Mouse (Mus musculus): ENCODE data around the gene Cacna1d. TPM values are rescaled to one million over a fixed set of nuclear protein-coding genes. Genes with fewer than 3 reads are reported as not detected.

The Cacna1d gene
- polyA plus RNA-seq, 1 experiment from 2014 or later: 3.0 TPM

- no peak overlapping the region for H3K4me3 ChIP-seq (replicated peaks; ENCODE audit: low read depth, low read length)
- H3K4me2 ChIP-seq (ENCODE audit: low read length): no peak overlapping the region
- no peak for TF ChIP-seq CTCF (IDR thresholded peaks at IDR 0.05; ENCODE audit: low read depth)
- H3K4me1 ChIP-seq (replicated peaks; ENCODE audit: insufficient read depth, low read length): no peaks in the 10 kb centered on the region
- H3K9me3 ChIP-seq (replicated peaks; ENCODE audit: low read length): no peaks in the 10 kb centered on the region
- no peak for ATAC-seq (replicated peaks; ENCODE audit: low FRiP score, low read depth)
- no peak overlapping the region for H3K27ac ChIP-seq
- DNase-seq (ENCODE audit: low spot score): peak; percentile 21
- H3K9ac ChIP-seq (ENCODE audit: low read depth, low read length): no peak overlapping the region
- 48% methylated on average over 6 of the region's 6 CpGs for WGBS
- H3K27me3 ChIP-seq (ENCODE audit: insufficient read depth, low read length): no peaks in the 10 kb centered on the region
- H3K36me3 ChIP-seq (ENCODE audit: insufficient read depth, low read length): no peaks in the 10 kb centered on the region
Observed at GRCm38 (mm10) chr14:30419046-30419445, 72.2 kb downstream of the Cacna1d start.

GRCm38 (mm10) chr14:30415830-30416229, 75.4 kb downstream of the Cacna1d start:
- no peak for ATAC-seq (replicated peaks; ENCODE audit: low FRiP score, low read depth)
- H3K9me3 ChIP-seq (replicated peaks; ENCODE audit: low read length): no peaks in the 10 kb centered on the region
- H3K4me2 ChIP-seq (ENCODE audit: low read length): no peak overlapping the region
- no peaks in the 10 kb centered on the region for H3K27me3 ChIP-seq (ENCODE audit: insufficient read depth, low read length)
- 86% methylated on average over 5 of the region's 5 CpGs for WGBS
- H3K4me1 ChIP-seq (replicated peaks; ENCODE audit: insufficient read depth, low read length): no peaks in the 10 kb centered on the region
- H3K27ac ChIP-seq: no peak overlapping the region
- no peak overlapping the region for H3K9ac ChIP-seq (ENCODE audit: low read depth, low read length)
- no peak for TF ChIP-seq CTCF (IDR thresholded peaks at IDR 0.05; ENCODE audit: low read depth)
- no peak overlapping the region for H3K4me3 ChIP-seq (replicated peaks; ENCODE audit: low read depth, low read length)
- no peak for DNase-seq (ENCODE audit: low spot score)
- H3K36me3 ChIP-seq (ENCODE audit: insufficient read depth, low read length): no peaks in the 10 kb centered on the region

- WGBS: 76% methylated on average over 2 of the region's 2 CpGs
Observed at GRCm38 (mm10) chr14:30414131-30414530, 77.1 kb downstream of the Cacna1d start.

GRCm38 (mm10) chr14:30409331-30409730, 81.9 kb downstream of the Cacna1d start:
- ATAC-seq (replicated peaks; ENCODE audit: low FRiP score, low read depth): no peak
- TF ChIP-seq CTCF (IDR thresholded peaks at IDR 0.05; ENCODE audit: low read depth): no peak
- no peaks in the 10 kb centered on the region for H3K27me3 ChIP-seq (ENCODE audit: insufficient read depth, low read length)

More at GRCm38 (mm10) chr14:30414131-30414530, 77.1 kb downstream of the Cacna1d start:
- Histone ChIP-seq H3K4me3 (replicated peaks; ENCODE audit: low read depth, low read length) (no peak overlapping the region), H3K27me3 (ENCODE audit: insufficient read depth, low read length) (no peaks in the 10 kb centered on the region), H3K36me3 (ENCODE audit: insufficient read depth, low read length) (no peaks in the 10 kb centered on the region), H3K9me3 (replicated peaks; ENCODE audit: low read length) (no peaks in the 10 kb centered on the region), H3K4me2 (ENCODE audit: low read length) (no peak overlapping the region), H3K9ac (ENCODE audit: low read depth, low read length) (no peak overlapping the region), H3K4me1 (replicated peaks; ENCODE audit: insufficient read depth, low read length) (no peaks in the 10 kb centered on the region), H3K27ac (no peak overlapping the region)
- ATAC-seq (replicated peaks; ENCODE audit: low FRiP score, low read depth) (no peak), DNase-seq (ENCODE audit: low spot score) (no peak)
- no peak for TF ChIP-seq CTCF (IDR thresholded peaks at IDR 0.05; ENCODE audit: low read depth)

GRCm38 (mm10) chr14:30405456-30406225, 85.6 kb downstream of the Cacna1d start:
- TF ChIP-seq CTCF (IDR thresholded peaks at IDR 0.05; ENCODE audit: low read depth): no peak
- no peak for ATAC-seq (replicated peaks; ENCODE audit: low FRiP score, low read depth)
- H3K36me3 ChIP-seq (ENCODE audit: insufficient read depth, low read length): no peaks in the 10 kb centered on the region
- no peaks in the 10 kb centered on the region for H3K27me3 ChIP-seq (ENCODE audit: insufficient read depth, low read length)
- DNase-seq (ENCODE audit: low spot score): peak; percentile 75
- no peaks in the 10 kb centered on the region for H3K9me3 ChIP-seq (replicated peaks; ENCODE audit: low read length)
- no peak overlapping the region for H3K9ac ChIP-seq (ENCODE audit: low read depth, low read length)
- H3K27ac ChIP-seq: peak overlapping the region; percentile 27
- H3K4me2 ChIP-seq (ENCODE audit: low read length): peak overlapping the region; percentile 31
- H3K4me3 ChIP-seq (replicated peaks; ENCODE audit: low read depth, low read length): no peak overlapping the region
- 48% methylated on average over 8 of the region's 8 CpGs for WGBS
- no peaks in the 10 kb centered on the region for H3K4me1 ChIP-seq (replicated peaks; ENCODE audit: insufficient read depth, low read length)

More at GRCm38 (mm10) chr14:30409331-30409730, 81.9 kb downstream of the Cacna1d start:
- H3K9me3 ChIP-seq (replicated peaks; ENCODE audit: low read length): no peaks in the 10 kb centered on the region
- no peak overlapping the region for H3K9ac ChIP-seq (ENCODE audit: low read depth, low read length)
- no peaks in the 10 kb centered on the region for H3K4me1 ChIP-seq (replicated peaks; ENCODE audit: insufficient read depth, low read length)
- H3K36me3 ChIP-seq (ENCODE audit: insufficient read depth, low read length): no peaks in the 10 kb centered on the region
- DNase-seq (ENCODE audit: low spot score): no peak
- WGBS: 73% methylated on average over 4 of the region's 4 CpGs
- H3K4me2 ChIP-seq (ENCODE audit: low read length): no peak overlapping the region
- H3K4me3 ChIP-seq (replicated peaks; ENCODE audit: low read depth, low read length): no peak overlapping the region
- no peak overlapping the region for H3K27ac ChIP-seq

GRCm38 (mm10) chr14:30378306-30378705, 112.9 kb downstream of the Cacna1d start:
- no peak overlapping the region for H3K9ac ChIP-seq (ENCODE audit: low read depth, low read length)
- no peaks in the 10 kb centered on the region for H3K36me3 ChIP-seq (ENCODE audit: insufficient read depth, low read length)
- no peak overlapping the region for H3K4me2 ChIP-seq (ENCODE audit: low read length)
- H3K27me3 ChIP-seq (ENCODE audit: insufficient read depth, low read length): no peaks in the 10 kb centered on the region
- no peak for TF ChIP-seq CTCF (IDR thresholded peaks at IDR 0.05; ENCODE audit: low read depth)
- ATAC-seq (replicated peaks; ENCODE audit: low FRiP score, low read depth) (no peak), DNase-seq (ENCODE audit: low spot score) (no peak)
- H3K27ac ChIP-seq: no peak overlapping the region
- no peaks in the 10 kb centered on the region for H3K4me1 ChIP-seq (replicated peaks; ENCODE audit: insufficient read depth, low read length)
- H3K9me3 ChIP-seq (replicated peaks; ENCODE audit: low read length): no peaks in the 10 kb centered on the region
- WGBS: 84% methylated on average over 1 of the region's 1 CpGs
- H3K4me3 ChIP-seq (replicated peaks; ENCODE audit: low read depth, low read length): no peak overlapping the region

Measured in kidney, postnatal 0 days (tissue).